Mouse (Mus musculus) ES-CJ7 (cell line): ENCODE results near the gene Preb.

ENCODE experiments used
- DNase-seq: peaks from one replicate; pipeline ENCODE4 v3.0.0; 2011; ENCODE audit warnings: low read depth, low spot score

The Preb gene

DNA sequence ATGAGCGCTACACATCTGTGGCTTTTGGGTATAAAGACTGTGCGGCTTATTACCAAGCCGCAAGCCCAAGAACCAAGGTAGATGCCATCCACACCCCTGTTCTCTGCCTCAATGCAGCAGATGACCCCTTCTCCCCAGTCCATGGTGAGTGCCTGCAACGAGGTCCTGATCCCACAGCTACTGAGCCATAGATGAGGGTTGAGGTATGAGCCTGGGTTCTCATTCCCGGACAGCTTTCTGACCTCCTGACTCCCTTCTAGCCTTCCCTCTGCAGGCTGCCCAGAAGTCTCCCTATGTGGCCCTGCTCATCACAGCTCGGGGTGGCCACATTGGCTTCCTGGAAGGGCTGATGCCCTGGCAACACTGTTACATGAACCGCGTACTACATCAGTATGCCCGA lies 5.6 kb downstream of the Preb start:
- DNase-seq = no peak

DNA sequence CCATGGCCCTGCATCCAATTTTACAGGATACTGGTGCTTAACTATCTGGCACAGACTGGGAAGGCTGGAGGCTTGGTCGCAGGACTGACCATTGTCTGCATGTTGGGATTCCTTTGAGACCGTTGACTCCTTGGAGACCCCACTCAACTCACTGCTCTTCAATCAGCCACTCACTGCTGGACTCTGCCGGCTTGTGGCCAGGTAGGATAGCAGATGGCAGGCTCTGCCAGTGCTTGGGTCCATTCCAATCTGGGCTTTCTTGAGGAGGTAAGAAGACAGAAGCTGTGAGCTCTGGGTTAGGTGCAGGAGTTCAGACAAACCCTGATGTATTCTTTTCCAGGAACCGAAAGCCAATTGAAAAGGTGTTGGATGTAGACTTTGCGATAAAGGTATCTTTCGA lies 6.1 kb downstream of the Preb start:
- DNase-seq = no peak

DNA sequence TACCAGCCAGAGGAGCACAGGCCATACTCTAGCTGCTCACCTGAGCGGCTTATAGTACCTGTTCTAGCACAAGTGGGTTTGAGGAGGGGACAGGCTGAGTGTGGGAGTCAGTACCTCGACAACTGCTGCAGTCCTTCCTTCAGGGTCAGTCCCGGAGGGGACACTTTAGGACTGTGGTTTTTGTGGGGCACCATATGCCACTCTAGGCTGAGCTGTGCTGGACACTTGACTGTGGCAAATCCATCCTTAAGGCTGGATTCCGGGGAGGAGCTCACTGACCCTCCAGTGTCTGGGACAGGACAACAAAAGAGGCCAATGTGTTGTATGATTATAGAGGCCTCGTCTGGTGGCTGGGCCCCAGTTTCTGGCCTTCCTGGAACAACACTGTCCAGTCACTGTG lies 7.6 kb downstream of the Preb start:
- no peak for DNase-seq

DNA sequence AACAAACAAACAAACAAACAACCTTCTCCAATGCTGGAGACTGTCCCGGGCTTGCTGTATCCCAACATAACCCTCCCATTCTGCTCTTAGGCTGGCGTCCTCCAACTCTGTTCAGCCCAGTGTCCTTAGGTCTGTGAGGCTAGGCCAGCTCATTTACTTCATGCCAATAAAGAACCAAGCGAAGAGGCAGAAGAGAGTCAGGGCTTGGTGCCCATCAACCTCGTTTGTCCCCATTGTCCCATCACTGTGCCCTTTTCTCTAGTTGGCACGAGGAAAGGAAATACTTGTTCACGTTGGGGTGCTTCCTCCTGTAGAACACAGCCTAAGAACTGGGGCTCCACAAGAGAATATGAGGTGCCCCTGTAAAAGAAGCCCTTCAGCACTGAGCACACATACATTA lies 8.5 kb downstream of the Preb start:
- no peak for DNase-seq

DNA sequence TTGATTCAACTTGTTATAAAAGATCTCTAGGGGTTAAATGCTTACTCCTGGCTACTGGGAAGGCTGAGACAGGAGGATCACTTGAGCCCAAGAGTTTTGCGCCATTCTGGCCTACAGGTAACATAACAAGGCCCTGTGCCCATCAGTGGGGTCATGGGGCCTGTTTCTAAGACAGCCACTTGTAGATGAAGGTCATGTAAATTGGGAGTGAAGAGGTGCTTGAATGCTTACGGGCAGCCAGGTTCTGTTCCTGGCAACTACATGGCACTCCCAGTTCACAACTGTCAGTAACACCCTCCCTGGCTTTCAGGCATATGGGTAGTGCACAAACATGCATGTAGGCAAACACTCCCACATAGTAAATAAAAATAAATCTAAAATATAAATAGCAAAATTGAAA lies 9.2 kb downstream of the Preb start:
- DNase-seq = no peak

DNA sequence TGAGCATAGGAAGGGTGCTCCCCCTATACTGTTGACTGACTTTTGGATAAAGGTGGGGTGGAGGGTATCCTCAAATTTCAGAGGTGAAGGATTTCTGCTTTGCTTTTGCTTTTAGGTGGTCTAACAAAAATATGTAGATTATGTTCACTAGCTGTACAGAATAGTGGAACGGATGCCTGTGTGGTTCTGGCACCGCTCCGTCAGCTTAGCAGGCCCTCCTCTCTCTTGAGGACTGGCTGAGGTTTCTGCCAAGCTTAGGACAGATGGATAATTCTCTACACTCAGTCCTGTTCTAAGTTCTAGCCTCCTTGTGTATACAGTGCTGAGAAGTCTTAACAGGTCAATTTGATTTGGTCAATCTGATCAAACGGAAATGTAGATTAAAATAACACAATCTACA lies 9.7 kb downstream of the Preb start:
- no peak for DNase-seq

GRCm38 (mm10) chr5:30949654-30950326 lies 10.4 kb downstream of the Preb start:
- DNase-seq = peak; percentile 92

- DNase-seq = no peak
These were observed 11.5 kb downstream of the Preb start for GRCm38 (mm10) chr5:30948620-30949019.

DNA sequence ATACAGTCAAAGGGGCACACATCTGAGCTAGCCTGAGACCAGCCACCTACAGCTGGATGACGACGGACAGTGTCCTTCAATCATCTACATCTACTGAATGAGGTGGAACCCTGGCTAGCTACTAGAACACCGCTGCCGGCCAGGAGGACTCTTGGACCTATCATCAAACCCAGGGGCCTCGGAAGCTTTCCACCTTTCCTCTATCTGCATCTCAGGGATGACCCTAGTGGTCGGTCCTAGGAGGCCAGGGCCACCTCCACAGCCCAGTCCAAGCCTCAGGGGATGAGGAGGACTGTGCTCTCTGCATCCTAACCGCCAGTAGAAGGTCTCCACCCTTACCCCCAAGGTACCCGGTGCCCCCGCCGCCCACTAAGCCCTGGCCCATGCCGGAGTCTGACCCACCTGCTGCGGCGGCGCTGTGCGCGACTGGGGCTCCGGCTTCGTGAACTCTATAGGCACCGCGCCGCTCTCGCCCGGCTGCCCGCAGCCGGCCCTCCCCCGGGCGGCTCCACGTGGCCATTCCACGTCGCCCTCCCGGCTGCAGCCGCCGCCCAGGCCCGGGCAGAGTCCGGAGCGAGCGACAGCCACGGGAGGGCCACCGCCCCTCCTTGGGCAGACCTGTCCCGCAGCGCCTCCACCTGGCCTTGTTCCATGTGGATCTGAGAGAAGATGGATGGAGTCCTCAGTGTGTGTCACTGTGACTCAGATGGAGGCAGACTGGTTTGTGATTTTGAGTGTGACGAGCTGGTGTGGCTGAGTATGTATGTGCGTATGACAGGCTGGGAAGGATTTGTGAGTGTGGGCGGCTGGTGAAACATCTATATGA lies 15.0 kb downstream of the Preb start, which contains the start of gene Cgref1:
TSS of gene Cgref1 (minus strand) at position 636 of the 826 bp plus-strand sequence.
- DNase-seq = peak; percentile 68

- no peak for DNase-seq
These were observed 15.8 kb downstream of the Preb start for GRCm38 (mm10) chr5:30944344-30944743.

- peak; percentile 60 for DNase-seq
These were observed 17.2 kb downstream of the Preb start for GRCm38 (mm10) chr5:30943004-30943403.

DNA sequence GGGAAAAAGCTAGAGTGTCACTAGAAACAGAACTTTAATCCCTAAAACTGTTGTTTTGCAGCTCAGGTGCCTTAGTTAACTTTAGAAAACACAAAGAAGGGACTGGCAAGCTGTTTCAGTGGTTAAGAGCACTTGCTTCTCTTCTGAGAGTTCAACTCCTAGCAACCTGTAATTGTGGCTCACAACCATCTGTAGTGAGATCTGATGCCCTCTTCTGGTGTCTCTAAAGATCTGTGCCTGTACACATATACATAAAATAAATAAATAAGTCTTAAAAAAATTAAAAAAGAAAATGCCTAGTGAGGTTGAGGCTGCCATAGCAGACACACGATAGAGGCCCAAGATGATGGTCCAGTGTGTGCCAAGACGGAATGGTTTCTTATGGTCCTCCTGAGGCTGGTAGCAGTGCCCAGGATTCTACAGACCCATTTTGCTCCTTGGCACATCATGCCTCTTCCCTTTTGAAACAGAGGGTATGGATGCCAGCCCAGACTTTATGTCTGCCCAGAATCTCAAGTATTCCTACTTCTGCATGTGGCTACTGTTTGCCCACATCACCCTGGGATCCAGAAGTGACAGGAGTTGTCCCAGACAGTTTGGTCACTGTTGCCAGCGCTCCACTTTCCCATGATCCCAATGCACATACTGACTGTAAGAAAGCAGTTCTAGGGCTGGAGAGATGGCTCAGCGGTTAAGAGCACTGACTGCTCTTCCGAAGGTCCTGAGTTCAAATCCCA lies 25.3 kb downstream of the Preb start:
- no peak for DNase-seq

GRCm38 (mm10) chr5:30933705-30934104 lies 26.5 kb downstream of the Preb start:
- no peak for DNase-seq

GRCm38 (mm10) chr5:30931378-30931777 lies 28.8 kb downstream of the Preb start:
- no peak for DNase-seq

DNA sequence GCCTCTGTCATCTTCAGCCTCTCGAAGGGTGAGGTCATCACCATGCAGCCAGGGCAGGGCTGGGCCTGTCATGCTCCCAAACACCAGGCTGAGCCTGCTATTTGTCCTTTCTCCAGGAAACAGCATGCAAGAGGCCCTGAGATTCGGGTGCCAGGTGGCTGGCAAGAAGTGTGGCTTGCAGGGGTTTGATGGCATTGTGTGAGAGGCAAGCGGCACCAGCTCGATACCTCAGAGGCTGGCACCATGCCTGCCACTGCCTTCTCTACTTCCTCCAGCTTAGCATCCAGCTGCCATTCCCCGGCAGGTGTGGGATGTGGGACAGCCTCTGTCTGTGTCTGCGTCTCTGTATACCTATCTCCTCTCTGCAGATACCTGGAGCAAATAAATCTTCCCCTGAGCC lies 29.3 kb downstream of the Preb start:
- DNase-seq = no peak

DNA sequence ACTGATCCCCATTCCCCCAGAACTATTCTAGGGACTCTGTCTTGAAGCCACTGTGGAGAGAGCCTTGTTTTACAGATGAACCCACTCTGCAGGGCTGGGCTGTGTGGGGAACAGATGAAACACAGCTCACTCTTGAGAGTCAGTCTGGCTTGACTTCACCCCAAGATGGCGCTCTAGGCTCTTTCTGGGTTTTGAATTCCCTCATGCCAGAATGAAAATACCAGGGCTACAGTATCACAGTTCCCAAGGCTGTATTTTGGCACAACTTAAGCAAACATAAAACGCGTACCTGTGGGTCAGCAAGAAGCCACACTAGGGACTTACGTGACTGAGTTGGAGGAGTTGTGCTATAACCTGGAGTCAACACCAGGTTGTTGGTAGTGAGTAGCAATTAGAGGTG lies 30.0 kb downstream of the Preb start:
- DNase-seq = peak; percentile 56

- peak; percentile 56 for DNase-seq
These were observed 32.1 kb downstream of the Preb start for GRCm38 (mm10) chr5:30927945-30928529.

- no peak for DNase-seq
These were observed 34.1 kb downstream of the Preb start for GRCm38 (mm10) chr5:30926073-30926472.

GRCm38 (mm10) chr5:30925217-30925616 lies 34.9 kb downstream of the Preb start:
- no peak for DNase-seq

GRCm38 (mm10) chr5:30924614-30925013 lies 35.5 kb downstream of the Preb start:
- DNase-seq = no peak

- DNase-seq = no peak
These were observed 37.0 kb downstream of the Preb start for GRCm38 (mm10) chr5:30923119-30923518.

- DNase-seq = no peak
These were observed 37.5 kb downstream of the Preb start for GRCm38 (mm10) chr5:30922581-30923041.
